Mouse (Mus musculus): ENCODE data around the gene Vps72. TPM values are rescaled to one million over a fixed set of nuclear protein-coding genes. Genes with fewer than 3 reads are reported as not detected.

The Vps72 gene
- total RNA-seq, 1 experiment = 35.7 TPM

GRCm38 (mm10) chr3:95066570-95066969 is 44.3 kb upstream of the Vps72 start:
- in situ Hi-C loops (cut with MboI; ENCODE audit: low sequenced_read_pairs in 2 of 2, unreplicated experiment in 2 of 2) = no loop called here

GRCm38 (mm10) chr3:95071606-95072005 is 39.2 kb upstream of the Vps72 start:
- no peak overlapping the region for H3K4me3 ChIP-seq (ENCODE audit: insufficient read depth in 1 of 2, low read depth in 1 of 2, low read length in 2 of 2, poor library complexity in 1 of 2, severe bottlenecking in 1 of 2)
- DNase-seq (ENCODE audit: low read depth, low spot score) = peak; percentile 24
- no peak overlapping the region for H3K9ac ChIP-seq (ENCODE audit: insufficient read depth, low read depth, low read length, poor library complexity, severe bottlenecking)
- peaks cover 43% of the 10 kb centered on the region for H3K36me3 ChIP-seq (ENCODE audit: control insufficient read depth, insufficient read depth, low read length, poor library complexity, severe bottlenecking)
- in situ Hi-C loops (cut with MboI; ENCODE audit: low sequenced_read_pairs in 2 of 2, unreplicated experiment in 2 of 2) = no loop called here
- TF ChIP-seq ZNF384 (IDR thresholded peaks at IDR 0.05; ENCODE audit: low read depth, low read length) (no peak), CHD2 (IDR thresholded peaks at IDR 0.05; ENCODE audit: low read depth, low read length) (no peak), MAFK (IDR thresholded peaks at IDR 0.05; ENCODE audit: insufficient read depth, low read depth, low read length) (no peak), HCFC1 (IDR thresholded peaks at IDR 0.05; ENCODE audit: borderline replicate concordance, insufficient read depth, low read length) (no peak), ZC3H11A (IDR thresholded peaks at IDR 0.05; ENCODE audit: borderline replicate concordance, low read depth, low read length) (no peak)
- no peaks in the 10 kb centered on the region for H3K9me3 ChIP-seq (ENCODE audit: control insufficient read depth, insufficient read depth, low read depth, low read length)
- H3K4me1 ChIP-seq (ENCODE audit: control insufficient read depth in 2 of 2, insufficient read depth in 2 of 2, low read length in 2 of 2, poor library complexity in 1 of 2) = peaks cover 0 to 3% of the 10 kb centered on the region in 2 experiments; a peak in 1 of 4 replicates
- no peak overlapping the region; the same call in 1 of the 2 replicates for H3K27ac ChIP-seq (ENCODE audit: insufficient read depth, low read depth, low read length, poor library complexity, severe bottlenecking)

More at GRCm38 (mm10) chr3:95066570-95066969, 44.3 kb upstream of the Vps72 start:
- Histone ChIP-seq H3K36me3 (ENCODE audit: control insufficient read depth, insufficient read depth, low read length, poor library complexity, severe bottlenecking) (peaks cover 59% of the 10 kb centered on the region), H3K4me1 (ENCODE audit: control insufficient read depth in 2 of 2, insufficient read depth in 2 of 2, low read length in 2 of 2, poor library complexity in 1 of 2) (no peaks in the 10 kb centered on the region), H3K9ac (ENCODE audit: insufficient read depth, low read depth, low read length, poor library complexity, severe bottlenecking) (no peak overlapping the region), H3K4me3 (ENCODE audit: insufficient read depth in 1 of 2, low read depth in 1 of 2, low read length in 2 of 2, poor library complexity in 1 of 2, severe bottlenecking in 1 of 2) (no peak overlapping the region), H3K27ac (ENCODE audit: insufficient read depth, low read depth, low read length, poor library complexity, severe bottlenecking) (no peak overlapping the region), H3K9me3 (ENCODE audit: control insufficient read depth, insufficient read depth, low read depth, low read length) (no peaks in the 10 kb centered on the region)
- peak; percentile 55 for DNase-seq (ENCODE audit: low read depth, low spot score)
- TF ChIP-seq MAFK (IDR thresholded peaks at IDR 0.05; ENCODE audit: insufficient read depth, low read depth, low read length) (peak; percentile 91), ZC3H11A (IDR thresholded peaks at IDR 0.05; ENCODE audit: borderline replicate concordance, low read depth, low read length) (no peak)

GRCm38 (mm10) chr3:95088071-95088470 is 22.8 kb upstream of the Vps72 start:
- no peaks in the 10 kb centered on the region; a peak in 1 of 4 replicates for H3K4me1 ChIP-seq (ENCODE audit: control insufficient read depth in 2 of 2, insufficient read depth in 2 of 2, low read length in 2 of 2, poor library complexity in 1 of 2)
- TF ChIP-seq HCFC1 (IDR thresholded peaks at IDR 0.05; ENCODE audit: borderline replicate concordance, insufficient read depth, low read length) (no peak), ZNF384 (IDR thresholded peaks at IDR 0.05; ENCODE audit: low read depth, low read length) (no peak), CHD2 (IDR thresholded peaks at IDR 0.05; ENCODE audit: low read depth, low read length) (no peak), MAFK (IDR thresholded peaks at IDR 0.05; ENCODE audit: insufficient read depth, low read depth, low read length) (no peak), ZC3H11A (IDR thresholded peaks at IDR 0.05; ENCODE audit: borderline replicate concordance, low read depth, low read length) (no peak)
- in situ Hi-C loops (cut with MboI; ENCODE audit: low sequenced_read_pairs in 2 of 2, unreplicated experiment in 2 of 2) = no loop called here

GRCm38 (mm10) chr3:95100854-95101253 is 10.0 kb upstream of the Vps72 start:
- DNase-seq (ENCODE audit: low read depth, low spot score) = no peak
- Histone ChIP-seq H3K36me3 (ENCODE audit: control insufficient read depth, insufficient read depth, low read length, poor library complexity, severe bottlenecking) (peaks cover 5% of the 10 kb centered on the region), H3K4me3 (ENCODE audit: insufficient read depth in 1 of 2, low read depth in 1 of 2, low read length in 2 of 2, poor library complexity in 1 of 2, severe bottlenecking in 1 of 2) (no peak overlapping the region), H3K27ac (ENCODE audit: insufficient read depth, low read depth, low read length, poor library complexity, severe bottlenecking) (no peak overlapping the region), H3K9ac (ENCODE audit: insufficient read depth, low read depth, low read length, poor library complexity, severe bottlenecking) (no peak overlapping the region), H3K9me3 (ENCODE audit: control insufficient read depth, insufficient read depth, low read depth, low read length) (no peaks in the 10 kb centered on the region), H3K4me1 (ENCODE audit: control insufficient read depth in 2 of 2, insufficient read depth in 2 of 2, low read length in 2 of 2, poor library complexity in 1 of 2) (peaks cover 0 to 1% of the 10 kb centered on the region in 2 experiments; a peak in 1 of 4 replicates)
- in situ Hi-C loops (cut with MboI; ENCODE audit: low sequenced_read_pairs in 2 of 2, unreplicated experiment in 2 of 2) = no loop called here
- no peak for TF ChIP-seq ZNF384 (IDR thresholded peaks at IDR 0.05; ENCODE audit: low read depth, low read length)
- TF ChIP-seq ZC3H11A (IDR thresholded peaks at IDR 0.05; ENCODE audit: borderline replicate concordance, low read depth, low read length) = no peak
- TF ChIP-seq MAFK (IDR thresholded peaks at IDR 0.05; ENCODE audit: insufficient read depth, low read depth, low read length) = no peak
- no peak for TF ChIP-seq CHD2 (IDR thresholded peaks at IDR 0.05; ENCODE audit: low read depth, low read length)
- TF ChIP-seq HCFC1 (IDR thresholded peaks at IDR 0.05; ENCODE audit: borderline replicate concordance, insufficient read depth, low read length) = no peak

More at GRCm38 (mm10) chr3:95088071-95088470, 22.8 kb upstream of the Vps72 start:
- Histone ChIP-seq H3K9me3 (ENCODE audit: control insufficient read depth, insufficient read depth, low read depth, low read length) (no peaks in the 10 kb centered on the region), H3K9ac (ENCODE audit: insufficient read depth, low read depth, low read length, poor library complexity, severe bottlenecking) (no peak overlapping the region), H3K4me3 (ENCODE audit: insufficient read depth in 1 of 2, low read depth in 1 of 2, low read length in 2 of 2, poor library complexity in 1 of 2, severe bottlenecking in 1 of 2) (no peak overlapping the region), H3K27ac (ENCODE audit: insufficient read depth, low read depth, low read length, poor library complexity, severe bottlenecking) (no peak overlapping the region), H3K36me3 (ENCODE audit: control insufficient read depth, insufficient read depth, low read length, poor library complexity, severe bottlenecking) (no peaks in the 10 kb centered on the region; the same call in 1 of the 2 replicates)
- DNase-seq (ENCODE audit: low read depth, low spot score) = no peak

GRCm38 (mm10) chr3:95105121-95105520 is 5.7 kb upstream of the Vps72 start:
- Histone ChIP-seq H3K9ac (ENCODE audit: insufficient read depth, low read depth, low read length, poor library complexity, severe bottlenecking) (peak overlapping the region; percentile 67; the same call in 1 of the 2 replicates), H3K36me3 (ENCODE audit: control insufficient read depth, insufficient read depth, low read length, poor library complexity, severe bottlenecking) (peaks cover 5% of the 10 kb centered on the region; the same call in 1 of the 2 replicates), H3K4me3 (ENCODE audit: insufficient read depth in 1 of 2, low read depth in 1 of 2, low read length in 2 of 2, poor library complexity in 1 of 2, severe bottlenecking in 1 of 2) (peak overlapping the region; percentile 85 to 89), H3K27ac (ENCODE audit: insufficient read depth, low read depth, low read length, poor library complexity, severe bottlenecking) (no peak overlapping the region), H3K9me3 (ENCODE audit: control insufficient read depth, insufficient read depth, low read depth, low read length) (no peaks in the 10 kb centered on the region), H3K4me1 (ENCODE audit: control insufficient read depth in 2 of 2, insufficient read depth in 2 of 2, low read length in 2 of 2, poor library complexity in 1 of 2) (peaks cover 0 to 1% of the 10 kb centered on the region in 2 experiments; a peak in 1 of 4 replicates)
- in situ Hi-C loops (cut with MboI; ENCODE audit: low sequenced_read_pairs in 2 of 2, unreplicated experiment in 2 of 2) = no loop called here
- no peak for TF ChIP-seq ZC3H11A (IDR thresholded peaks at IDR 0.05; ENCODE audit: borderline replicate concordance, low read depth, low read length)
- no peak for TF ChIP-seq CHD2 (IDR thresholded peaks at IDR 0.05; ENCODE audit: low read depth, low read length)
- no peak for TF ChIP-seq MAFK (IDR thresholded peaks at IDR 0.05; ENCODE audit: insufficient read depth, low read depth, low read length)
- DNase-seq (ENCODE audit: low read depth, low spot score) = no peak
